ENCODE assay signal across 8 mouse cellular contexts in the genomic region with DNA sequence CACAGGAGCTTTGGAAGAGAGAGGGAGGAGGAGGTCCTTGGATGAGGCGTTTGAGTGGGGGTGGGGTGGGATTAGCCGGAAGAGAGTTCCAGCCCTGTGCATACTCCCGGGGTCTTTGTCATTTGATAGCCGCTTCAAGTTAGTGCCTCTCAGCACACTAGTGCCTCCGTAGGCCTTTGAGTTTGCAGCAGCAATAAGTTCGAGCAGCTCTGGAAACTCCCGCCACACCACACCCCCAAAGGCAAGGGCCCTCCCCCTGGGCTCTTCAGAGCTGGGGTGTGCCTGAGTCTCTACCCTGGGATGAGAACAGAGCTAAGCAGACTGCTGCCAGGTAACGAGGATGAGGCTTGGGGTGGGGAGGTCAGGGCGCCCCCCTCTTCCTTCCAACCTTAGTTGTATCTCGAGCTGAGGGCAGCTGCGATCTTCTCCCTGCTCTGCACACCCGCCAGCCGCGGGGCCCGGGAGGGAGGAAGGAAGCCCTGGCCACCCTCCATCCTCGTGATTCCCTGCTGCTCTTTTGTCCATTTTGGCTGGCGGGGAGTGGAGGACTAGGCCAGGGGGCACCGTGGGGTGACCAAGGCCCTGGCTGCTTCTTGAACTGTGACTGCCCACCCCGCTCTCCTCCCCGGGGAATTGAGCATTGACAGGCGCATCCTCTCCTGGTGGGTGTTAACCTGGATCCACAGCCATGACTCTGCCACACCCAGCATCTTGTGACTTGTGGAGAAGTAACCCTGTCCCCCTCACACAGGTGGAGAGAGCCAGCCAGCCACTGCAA. TPM values are rescaled to one million over a fixed set of nuclear protein-coding genes. Genes with fewer than 3 reads are reported as not detected.
DNase-seq lines count a peak whose midpoint lies in the region; ATAC-seq and TF ChIP-seq lines count a peak whose summit lies in the region.

No protein-coding gene starts in this region.

- peak overlapping the region; percentile 3; the same call in 1 of the 2 replicates for H3K4me3 ChIP-seq in layer of hippocampus, adult 2 months
- peak overlapping the region; percentile 45 for H3K4me3 ChIP-seq in embryonic facial prominence, embryonic 13.5 days
- peak overlapping the region; percentile 17 to 38 for H3K4me3 ChIP-seq in heart, embryonic 14.5 days (ENCODE audit: control insufficient read depth in 1 of 2, insufficient read depth in 1 of 2, low read depth in 1 of 2, low read length in 2 of 2)
- peak overlapping the region; percentile 45 for H3K4me3 ChIP-seq in kidney, embryonic 15.5 days (replicated peaks)

- no peaks in the 10 kb centered on the region for H3K27me3 ChIP-seq in embryonic facial prominence, embryonic 13.5 days
- H3K27me3 ChIP-seq in heart, embryonic 14.5 days (ENCODE audit: control insufficient read depth, insufficient read depth, low read length), result no peaks in the 10 kb centered on the region
- no peaks in the 10 kb centered on the region for H3K27me3 ChIP-seq in kidney, embryonic 15.5 days

- no peaks in the 10 kb centered on the region for H3K9me3 ChIP-seq in embryonic facial prominence, embryonic 13.5 days
- H3K9me3 ChIP-seq in heart, embryonic 14.5 days (ENCODE audit: control insufficient read depth, low read length), result no peaks in the 10 kb centered on the region
- H3K9me3 ChIP-seq in kidney, embryonic 15.5 days (replicated peaks), result no peaks in the 10 kb centered on the region

- ATAC-seq in embryonic facial prominence, embryonic 13.5 days (ENCODE audit: insufficient number of reproducible peaks, insufficient read depth, low FRiP score, low TSS enrichment, low read depth), result peak; percentile 54
- ATAC-seq in heart, embryonic 14.5 days (ENCODE audit: insufficient number of reproducible peaks, insufficient read depth, low FRiP score, low read depth), result peak; percentile 41
- peak; percentile 93 for ATAC-seq in kidney, embryonic 15.5 days (replicated peaks; ENCODE audit: low FRiP score)

- WGBS in embryonic facial prominence, embryonic 13.5 days, result 2% methylated on average over 21 of the region's 21 CpGs
- WGBS in heart, embryonic 14.5 days, result 7% methylated on average over 20 of the region's 21 CpGs
- 4% methylated on average over 21 of the region's 21 CpGs for WGBS in kidney, embryonic 15.5 days

- no peak for TF ChIP-seq CTCF in layer of hippocampus, adult 2 months (conservative IDR thresholded peaks at IDR 0.05)

- DNase-seq in layer of hippocampus, adult 2 months (ENCODE audit: low spot score in 2 of 2), result no peak
- no peak for DNase-seq in layer of hippocampus, adult 9-10 months (ENCODE audit: low spot score)
- DNase-seq in lung, postnatal 25 days (ENCODE audit: low spot score), result peak; percentile 64
- peak; percentile 49 for DNase-seq in ovary, postnatal 36 days (ENCODE audit: low spot score)
- DNase-seq in frontal cortex, postnatal 14 days (ENCODE audit: low spot score in 2 of 2), result no peak

- H3K4me2 ChIP-seq in embryonic facial prominence, embryonic 13.5 days, result peak overlapping the region; percentile 68
- H3K4me2 ChIP-seq in heart, embryonic 14.5 days (ENCODE audit: low read length), result peak overlapping the region; percentile 59
- H3K4me2 ChIP-seq in kidney, embryonic 15.5 days, result peak overlapping the region; percentile 71

- H3K4me1 ChIP-seq in embryonic facial prominence, embryonic 13.5 days, result peaks cover 20% of the 10 kb centered on the region
- peaks cover 5 to 12% of the 10 kb centered on the region in 2 experiments; a peak in 2 of 4 replicates for H3K4me1 ChIP-seq in heart, embryonic 14.5 days (ENCODE audit: control insufficient read depth in 2 of 2, insufficient read depth in 2 of 2, low read length in 2 of 2)
- peaks cover 23% of the 10 kb centered on the region for H3K4me1 ChIP-seq in kidney, embryonic 15.5 days

- no peaks in the 10 kb centered on the region for H3K36me3 ChIP-seq in embryonic facial prominence, embryonic 13.5 days
- no peaks in the 10 kb centered on the region for H3K36me3 ChIP-seq in heart, embryonic 14.5 days (ENCODE audit: control insufficient read depth, insufficient read depth, low read length)
- no peaks in the 10 kb centered on the region for H3K36me3 ChIP-seq in kidney, embryonic 15.5 days

- peak overlapping the region; percentile 73 for H3K9ac ChIP-seq in embryonic facial prominence, embryonic 13.5 days
- H3K9ac ChIP-seq in heart, embryonic 14.5 days (ENCODE audit: low read length), result peak overlapping the region; percentile 9
- peak overlapping the region; percentile 42 for H3K9ac ChIP-seq in kidney, embryonic 15.5 days

- peak overlapping the region; percentile 32; the same call in 1 of the 2 replicates for H3K27ac ChIP-seq in layer of hippocampus, adult 2 months
- peak overlapping the region; percentile 34; the same call in 1 of the 2 replicates for H3K27ac ChIP-seq in embryonic facial prominence, embryonic 13.5 days
- no peak overlapping the region for H3K27ac ChIP-seq in heart, embryonic 14.5 days (replicated peaks in 1 of 2; ENCODE audit: control insufficient read depth in 1 of 2, insufficient read depth in 1 of 2, low read depth in 2 of 2, low read length in 2 of 2)
- H3K27ac ChIP-seq in kidney, embryonic 15.5 days, result peak overlapping the region; percentile 84

RNA-seq across cellular contexts. Expression of a gene that starts 3.2 kb away (rescaled TPM):
- 1 to 10 TPM; 2.6 to 3.0 TPM for total RNA-seq in layer of hippocampus, adult 2 months (2021)
- polyA plus RNA-seq in embryonic facial prominence, embryonic 13.5 days (2015; fragmentation: Nextera tagmentation; extraction: Ambion mirVana), result 8.6 and 10.0 TPM in 2 replicates
- polyA plus RNA-seq in heart, embryonic 14.5 days (2014; fragmentation: Nextera tagmentation; extraction: Ambion mirVana), result 1.2 and 1.6 TPM in 2 replicates
- 12.2 and 14.3 TPM in 2 replicates for polyA plus RNA-seq in kidney, embryonic 15.5 days (2015; fragmentation: Nextera tagmentation; extraction: Ambion mirVana)

RNA-seq across cellular contexts. Expression of a gene that starts 51.7 kb away (rescaled TPM):
- total RNA-seq in layer of hippocampus, adult 2 months (2021), result 100 to 1,000 TPM; 223 to 228 TPM
- 237 and 249 TPM in 2 replicates for polyA plus RNA-seq in embryonic facial prominence, embryonic 13.5 days (2015; fragmentation: Nextera tagmentation; extraction: Ambion mirVana)
- 229 and 248 TPM in 2 replicates for polyA plus RNA-seq in heart, embryonic 14.5 days (2014; fragmentation: Nextera tagmentation; extraction: Ambion mirVana)
- polyA plus RNA-seq in kidney, embryonic 15.5 days (2015; fragmentation: Nextera tagmentation; extraction: Ambion mirVana), result 257 and 264 TPM in 2 replicates

RNA-seq across cellular contexts. Expression of a gene that starts 54.5 kb away (rescaled TPM):
- 10 to 100 TPM; 15.2 TPM for total RNA-seq in layer of hippocampus, adult 2 months (2021)
- polyA plus RNA-seq in embryonic facial prominence, embryonic 13.5 days (2015; fragmentation: Nextera tagmentation; extraction: Ambion mirVana), result 5.0 and 8.0 TPM in 2 replicates
- polyA plus RNA-seq in heart, embryonic 14.5 days (2014; fragmentation: Nextera tagmentation; extraction: Ambion mirVana), result 3.4 and 3.7 TPM in 2 replicates
- 6.4 and 6.7 TPM in 2 replicates for polyA plus RNA-seq in kidney, embryonic 15.5 days (2015; fragmentation: Nextera tagmentation; extraction: Ambion mirVana)

Comparison
In these comparisons a context has a peak if more than half of its experiments do, and no peak if none do; other contexts are left out.
1. DNase-seq: peak in lung, postnatal 25 days (single experiment) and ovary, postnatal 36 days (single experiment); none in layer of hippocampus, adult 2 months (0 of 2), layer of hippocampus, adult 9-10 months (single experiment) and frontal cortex, postnatal 14 days (0 of 2).
2. H3K27ac ChIP-seq: peak in layer of hippocampus, adult 2 months (single experiment), embryonic facial prominence, embryonic 13.5 days (single experiment) and kidney, embryonic 15.5 days (single experiment); none in heart, embryonic 14.5 days (0 of 2).
3. ATAC-seq: peak in every context shown above with its lines; median percentile 93 in kidney, embryonic 15.5 days; 54 in embryonic facial prominence, embryonic 13.5 days; 41 in heart, embryonic 14.5 days.
4. H3K9ac ChIP-seq: peak in every context shown above with its lines; median percentile 73 in embryonic facial prominence, embryonic 13.5 days; 42 in kidney, embryonic 15.5 days; 9 in heart, embryonic 14.5 days.
5. Peak in every context shown above with its lines, with median percentiles within 50 percentile points of each other: H3K4me3 ChIP-seq and H3K4me2 ChIP-seq.